8 mouse cellular contexts compared by ENCODE assay signal in genomic region chr5:135674821-135675220, GRCm38 (mm10). TPM values are rescaled to one million over a fixed set of nuclear protein-coding genes. Genes with fewer than 3 reads are reported as not detected.
A peak's percentile ranks its signal among the peaks of the same experiment; 100 is the strongest.
DNase-seq lines count a peak whose midpoint lies in the region; TF ChIP-seq lines count a peak whose summit lies in the region.

No protein-coding gene starts in this region.

- intact Hi-C loops in left cerebral cortex, adult 2 months (cut with DNase I) = loop anchor here (2.0 kb wide), 1 partner anchor 42 kb away; the partner anchor contains the start of gene Rhbdd2

- peak; percentile 89 to 95 for DNase-seq in adrenal gland, adult (ENCODE audit: inconsistent age in 2 of 2, low spot score in 1 of 2)
- DNase-seq in cerebellum, postnatal 36 days = peak; percentile 27 to 39
- peak; percentile 47 to 62 for DNase-seq in gastrocnemius, adult 8-10 months (ENCODE audit: low spot score in 2 of 2)
- peak; percentile 42 for DNase-seq in induced T-regulatory cell, adult 2 months (ENCODE audit: low read depth)
- peak; percentile 57 to 68 for DNase-seq in left cerebral cortex, adult 2 months (ENCODE audit: extremely low spot score in 1 of 2, low spot score in 2 of 2)
- DNase-seq in lung, postnatal 36 days = peak; percentile 95
- peak; percentile 57 for DNase-seq in right cerebral cortex, postnatal 14 days
- no peak for DNase-seq in spleen, postnatal 10 days (ENCODE audit: low spot score in 2 of 2)

- TF ChIP-seq CTCF in left cerebral cortex, adult 2 months (IDR thresholded peaks at IDR 0.05) = no peak; the same call in 1 of the 2 replicates

- H3K27ac ChIP-seq in left cerebral cortex, adult 2 months = peak overlapping the region; percentile 7; the same call in 1 of the 2 replicates

- no peak overlapping the region for H3K4me3 ChIP-seq in left cerebral cortex, adult 2 months

RNA-seq across cellular contexts. Expression of gene Por, which starts 5.0 kb away (rescaled TPM):
- total RNA-seq in gastrocnemius, adult 8-10 months (2022) = 10 to 100 TPM; 32.8 to 36.4 (median 35.9) TPM
- total RNA-seq in left cerebral cortex, adult 2 months (2021) = 10 to 100 TPM; 86.0 to 93.6 TPM

RNA-seq across cellular contexts. Expression of gene Rhbdd2, which starts 42.4 kb away (rescaled TPM):
- total RNA-seq in gastrocnemius, adult 8-10 months (2022) = 10 to 100 TPM; 10.3 to 14.7 (median 13.5) TPM
- total RNA-seq in left cerebral cortex, adult 2 months (2021) = 10 to 100 TPM; 84.3 to 85.9 TPM

Comparison
In these comparisons a context has a peak if more than half of its experiments do, and no peak if none do; other contexts are left out.
1. DNase-seq: peak in adrenal gland, adult (2 of 2), cerebellum, postnatal 36 days (2 of 2), gastrocnemius, adult 8-10 months (2 of 2), induced T-regulatory cell, adult 2 months (single experiment), left cerebral cortex, adult 2 months (2 of 2), lung, postnatal 36 days (single experiment) and right cerebral cortex, postnatal 14 days (single experiment); none in spleen, postnatal 10 days (0 of 2).
2. RNA of gene Rhbdd2, which starts 42.4 kb away (total RNA-seq): 84.3 to 85.9 TPM in left cerebral cortex, adult 2 months; 10.3 to 14.7 TPM in gastrocnemius, adult 8-10 months; every median in the first group is over 4 times any median in the second.